Mouse (Mus musculus): ENCODE results near the gene Hmgcs1.
"Not testable (repeated sequence)": the region's sequence is repeated elsewhere in the genome, so short reads cannot be mapped to it uniquely, and the experiment has no call there.

The Hmgcs1 gene

DNA sequence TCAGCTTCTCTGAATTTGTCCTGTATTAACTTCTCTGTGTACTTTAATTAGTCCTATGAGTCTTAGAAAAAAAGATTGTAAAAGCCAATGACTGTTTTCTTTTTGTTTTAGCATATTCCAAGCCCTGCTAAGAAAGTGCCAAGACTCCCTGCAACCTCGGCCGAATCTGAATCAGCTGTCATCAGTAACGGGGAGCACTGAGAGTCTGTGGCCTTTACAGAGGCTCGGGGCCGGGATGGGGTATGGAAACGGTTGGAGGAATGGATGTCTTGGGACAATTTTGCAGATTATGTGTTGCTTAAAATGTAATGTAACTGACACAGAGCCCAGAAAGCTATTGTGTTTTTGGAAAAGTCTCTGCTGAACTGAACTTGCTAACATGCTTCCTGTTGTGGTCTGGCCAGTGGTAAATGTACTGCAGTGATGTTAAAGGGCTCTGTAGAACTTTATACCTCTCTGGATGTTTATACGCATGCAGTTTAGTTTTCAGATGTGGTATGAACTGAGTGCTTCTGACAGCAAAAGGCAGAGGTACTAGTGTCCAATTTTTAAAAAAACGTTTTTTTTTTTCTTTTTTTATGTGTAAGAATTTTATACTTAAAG, 16.2 kb downstream of the Hmgcs1 start:
- not testable (repeated sequence) for DNase-seq (ENCODE audit: low spot score)

GRCm38 (mm10) chr13:119706953-119707352, 16.8 kb downstream of the Hmgcs1 start:
- DNase-seq (ENCODE audit: low spot score) = no peak

DNA sequence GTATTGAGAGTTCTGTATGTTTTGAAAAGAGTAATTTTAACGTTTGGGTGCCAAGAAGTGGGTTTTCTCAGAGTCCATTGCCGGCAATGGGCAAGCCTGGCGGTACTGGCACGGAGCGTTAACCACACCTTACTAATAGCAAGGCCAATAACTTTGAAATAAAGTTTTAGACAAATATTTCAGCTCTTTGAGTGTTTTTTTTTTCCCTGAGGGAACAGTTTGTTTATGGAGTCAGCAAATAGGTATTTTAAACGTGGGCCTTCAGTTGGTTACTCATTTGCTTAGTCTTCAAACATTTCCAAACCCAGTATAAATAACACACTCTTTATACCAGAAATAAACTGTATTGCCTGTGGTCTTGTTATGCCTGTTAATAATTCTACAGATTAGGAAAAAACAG, 17.7 kb downstream of the Hmgcs1 start:
- DNase-seq (ENCODE audit: low spot score) = no peak

GRCm38 (mm10) chr13:119708941-119709340, 18.8 kb downstream of the Hmgcs1 start:
- no peak for DNase-seq (ENCODE audit: low spot score)

DNA sequence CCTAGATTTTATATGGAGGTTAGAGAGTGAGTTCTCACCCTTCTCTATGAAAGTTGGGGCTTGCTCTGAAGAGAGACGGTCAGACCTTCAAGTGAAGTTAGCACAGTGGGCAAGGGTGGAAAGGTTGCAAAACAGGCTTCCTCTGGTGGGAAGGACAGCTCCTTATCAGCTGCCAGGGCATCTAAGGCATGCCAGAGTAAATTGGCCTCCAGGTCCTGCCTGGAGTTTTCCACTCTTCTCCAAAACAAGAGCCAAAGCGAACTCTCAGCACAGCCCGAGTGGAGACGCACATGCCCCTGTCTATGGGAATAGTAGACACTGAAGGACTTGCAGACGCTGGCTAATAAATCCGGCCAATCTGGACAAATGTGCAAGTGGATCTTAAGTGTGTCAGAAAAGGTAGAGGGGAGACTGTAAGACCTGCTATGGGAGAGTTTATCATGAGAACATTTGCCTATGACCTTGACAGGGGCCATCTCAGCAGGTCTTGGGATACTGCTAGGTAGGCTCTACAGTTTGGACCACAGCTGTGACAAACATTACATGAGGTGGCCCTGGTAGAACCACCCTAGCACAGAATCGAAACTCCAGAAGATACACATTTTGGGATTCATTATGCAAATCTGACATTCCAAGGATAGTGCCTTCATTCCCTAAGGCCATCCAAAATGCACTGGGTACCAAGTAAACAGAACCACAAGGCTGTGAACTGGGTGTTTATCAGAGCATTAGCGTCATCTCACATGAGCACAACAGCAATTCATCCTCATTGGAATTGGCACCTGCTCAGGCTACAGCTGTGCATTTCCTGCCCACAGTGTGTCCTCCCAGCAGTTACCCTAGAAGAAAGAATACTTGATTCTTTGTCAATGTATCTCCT, 19.4 kb downstream of the Hmgcs1 start:
- no peak for DNase-seq (ENCODE audit: low spot score)

- DNase-seq (ENCODE audit: low spot score) = no peak
Measured at GRCm38 (mm10) chr13:119710268-119710610, 20.1 kb downstream of the Hmgcs1 start.

DNA sequence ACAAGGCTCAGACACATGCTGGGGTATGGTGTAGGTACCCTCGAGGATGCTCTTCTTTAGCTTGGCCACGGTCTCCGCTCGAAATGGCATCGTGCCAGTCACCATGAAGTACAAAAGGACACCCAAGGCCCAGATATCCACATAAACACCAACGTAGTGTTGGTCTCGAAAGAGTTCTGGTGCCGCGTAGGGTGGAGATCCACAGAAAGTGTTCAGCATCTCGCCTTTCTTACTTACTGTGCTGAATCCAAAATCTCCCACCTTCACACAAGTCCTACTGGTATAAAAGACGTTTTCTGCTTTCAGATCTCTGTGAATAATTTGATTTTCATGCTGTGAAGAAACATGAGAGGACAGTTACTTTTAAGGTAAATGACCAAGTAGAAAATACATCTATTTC, 22.3 kb downstream of the Hmgcs1 start:
- DNase-seq (ENCODE audit: low spot score) = no peak

GRCm38 (mm10) chr13:119713107-119713787, 23.1 kb downstream of the Hmgcs1 start:
- no peak for DNase-seq (ENCODE audit: low spot score)

- no peak for DNase-seq (ENCODE audit: low spot score)
Measured at GRCm38 (mm10) chr13:119713821-119714220, 23.6 kb downstream of the Hmgcs1 start.

DNA sequence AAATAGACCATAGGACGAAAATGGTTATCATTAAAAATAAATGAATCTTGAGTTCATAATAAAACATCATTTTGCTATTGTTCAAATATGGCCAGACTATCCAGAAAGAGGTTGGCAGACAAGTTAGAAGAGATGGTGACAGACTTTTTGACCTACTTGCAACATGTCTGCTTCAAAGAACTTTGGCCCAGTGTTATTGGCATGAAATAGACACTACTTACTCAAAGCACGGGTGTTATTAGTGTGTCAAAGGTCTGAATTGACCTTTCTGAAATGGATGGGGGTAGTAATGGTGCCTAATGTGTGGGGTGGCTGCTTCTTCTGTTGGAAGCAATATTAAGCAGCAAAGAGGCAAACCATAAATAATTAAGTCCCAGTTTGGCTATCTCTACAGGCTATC, 25.9 kb downstream of the Hmgcs1 start:
- DNase-seq (ENCODE audit: low spot score) = no peak

DNA sequence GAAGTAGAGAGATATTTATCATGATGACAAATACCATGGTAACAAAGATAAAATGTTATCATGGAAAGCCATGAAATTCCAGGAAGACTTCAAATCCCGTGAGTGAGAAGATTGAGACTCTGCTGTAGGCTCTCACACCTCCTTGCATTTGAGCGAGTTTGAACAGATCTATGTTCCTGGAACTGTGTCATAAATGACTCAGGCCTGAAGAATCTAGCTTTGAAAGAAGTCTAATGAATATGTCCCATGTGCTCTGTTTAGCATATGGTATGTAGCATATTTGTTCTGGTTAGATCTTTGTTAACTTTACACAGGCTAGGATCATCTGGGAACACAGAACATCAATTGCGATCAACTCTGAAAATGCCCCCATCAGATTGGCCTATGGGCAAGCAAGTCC, 32.3 kb downstream of the Hmgcs1 start:
- DNase-seq (ENCODE audit: low spot score) = no peak

DNA sequence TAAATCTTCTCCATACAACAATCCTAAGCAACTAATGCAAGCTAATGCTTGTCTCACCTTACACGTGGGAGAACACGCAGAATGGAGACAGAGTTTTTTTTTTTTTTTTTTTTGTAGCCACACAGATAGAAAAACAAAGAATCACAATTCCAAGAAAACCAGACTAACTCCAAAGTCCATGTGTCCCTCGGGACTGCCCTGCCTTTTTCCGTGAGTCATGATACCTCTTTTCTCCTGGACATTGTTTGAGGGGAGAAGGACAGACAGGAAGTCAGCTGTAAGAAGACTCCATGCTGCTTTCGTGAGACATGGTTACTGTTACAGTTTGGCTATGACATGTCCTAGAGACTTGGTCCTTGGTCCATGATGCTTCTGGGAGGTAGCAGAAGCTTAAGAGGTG, 33.2 kb downstream of the Hmgcs1 start:
- no peak for DNase-seq (ENCODE audit: low spot score)

DNA sequence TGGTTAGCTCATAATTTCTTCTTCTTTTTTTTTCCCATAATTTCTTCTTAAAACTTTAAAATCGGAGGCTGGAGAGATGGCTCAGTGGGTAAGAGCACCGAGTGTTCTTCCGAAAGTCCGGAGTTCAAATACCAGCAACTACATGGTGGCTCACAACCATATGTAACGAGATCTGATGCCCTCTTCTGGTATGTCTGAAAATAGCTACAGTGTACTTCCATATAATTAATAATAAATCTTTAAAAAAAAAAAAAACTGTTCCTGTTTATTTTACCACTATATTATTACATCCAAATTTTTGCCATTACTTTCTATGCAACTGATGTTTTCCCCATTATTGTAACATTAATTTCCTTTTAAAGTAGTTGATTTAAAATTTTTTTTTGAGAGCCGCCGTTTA, 34.4 kb downstream of the Hmgcs1 start:
- no peak for DNase-seq (ENCODE audit: low spot score)

DNA sequence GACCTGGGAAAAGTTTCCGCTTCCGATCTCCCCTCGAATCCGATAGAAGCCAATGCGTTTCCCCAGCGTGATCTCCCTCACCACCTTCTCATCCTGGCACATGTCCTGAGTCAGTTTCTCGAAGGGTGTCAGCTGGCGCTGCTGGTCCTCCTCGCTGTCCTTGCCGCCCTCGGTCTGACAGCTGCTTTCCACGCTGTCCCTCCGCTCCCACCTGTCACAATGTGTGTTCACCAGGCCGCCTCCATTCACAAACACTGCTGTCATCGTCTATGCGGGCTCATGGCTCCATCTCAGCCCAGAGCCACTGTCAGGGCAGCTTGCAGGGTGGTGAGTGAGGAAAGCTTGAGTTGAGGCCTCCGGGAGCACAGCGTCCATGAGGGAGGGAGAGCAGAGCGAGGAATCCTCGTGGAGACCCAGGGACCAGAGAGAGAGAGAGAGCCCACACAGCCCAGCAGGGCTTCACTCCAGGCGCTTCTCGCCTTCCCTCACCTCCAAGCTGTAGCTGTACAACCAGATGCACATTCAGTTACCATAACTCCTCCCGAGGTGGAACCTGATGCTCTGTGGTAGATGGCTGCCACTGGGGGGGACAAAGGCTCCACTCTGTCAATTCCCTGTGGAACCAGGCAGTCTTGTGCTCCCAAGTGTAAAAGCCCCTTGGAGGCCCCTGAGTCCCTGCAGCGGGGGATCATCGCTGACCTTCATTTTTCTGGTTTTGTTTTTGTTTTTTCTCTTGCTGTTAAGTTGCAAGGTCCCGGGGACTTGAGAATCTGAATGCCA, 37.6 kb downstream of the Hmgcs1 start:
- no peak for DNase-seq (ENCODE audit: low spot score)

GRCm38 (mm10) chr13:119729406-119729805, 39.2 kb downstream of the Hmgcs1 start:
- DNase-seq (ENCODE audit: low spot score) = no peak

DNA sequence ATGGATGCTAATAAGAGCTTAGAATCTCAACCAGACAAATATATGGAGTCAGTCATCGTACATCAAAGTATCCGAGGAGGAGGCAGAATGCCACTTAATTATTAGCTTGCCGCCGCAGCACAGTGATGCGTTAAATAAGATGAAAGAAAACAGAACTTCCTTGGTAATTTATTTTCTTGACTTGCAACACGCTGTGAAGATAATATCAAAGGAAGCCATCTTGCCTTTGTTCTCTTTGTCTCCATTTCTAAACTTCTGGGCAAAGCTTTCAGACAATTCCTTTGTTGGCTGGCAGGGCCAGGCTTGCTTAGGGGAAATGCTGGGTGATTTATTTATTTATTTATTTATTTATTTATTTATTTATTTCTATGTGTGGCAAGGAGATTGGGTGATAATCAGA, 41.3 kb downstream of the Hmgcs1 start:
- DNase-seq (ENCODE audit: low spot score) = no peak

- no peak for DNase-seq (ENCODE audit: low spot score)
Measured at GRCm38 (mm10) chr13:119741390-119742237, 51.4 kb downstream of the Hmgcs1 start.

- DNase-seq (ENCODE audit: low spot score) = no peak
Measured at GRCm38 (mm10) chr13:119742711-119743415, 52.7 kb downstream of the Hmgcs1 start.

DNA sequence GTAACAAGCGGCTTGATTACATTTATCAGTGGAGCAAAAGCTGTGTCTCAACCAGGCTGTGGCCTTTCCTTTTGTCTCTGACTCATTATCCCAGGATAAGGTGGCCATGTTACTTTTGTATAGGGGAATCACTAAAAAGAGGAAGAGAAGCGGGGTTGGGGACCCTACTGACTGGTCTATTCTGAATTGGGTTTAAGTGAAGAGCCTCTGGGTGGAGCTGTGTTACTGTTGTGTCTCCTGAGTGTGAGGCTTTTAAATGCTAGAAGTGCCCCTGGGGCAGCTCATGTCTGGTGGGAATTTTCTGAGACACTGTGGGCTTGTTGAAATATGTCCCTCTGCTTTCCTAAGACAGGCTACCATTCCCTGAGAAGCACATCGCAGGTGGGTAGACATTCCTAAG, 53.3 kb downstream of the Hmgcs1 start:
- DNase-seq (ENCODE audit: low spot score) = no peak

- DNase-seq (ENCODE audit: low spot score) = no peak
Measured at GRCm38 (mm10) chr13:119746930-119747329, 56.8 kb downstream of the Hmgcs1 start.

Data from layer of hippocampus, adult 9-10 months (tissue).